Mouse (Mus musculus): ENCODE results near the gene Prdm1. TPM values are rescaled to one million over a fixed set of nuclear protein-coding genes. Genes with fewer than 3 reads are reported as not detected.

The Prdm1 gene
- polyA plus RNA-seq, 1 experiment from 2014 or later = 2.7 TPM

- no peak for ATAC-seq (replicated peaks; ENCODE audit: low FRiP score)
- no peak overlapping the region for H3K4me3 ChIP-seq (replicated peaks)
- WGBS = 80% methylated on average over 4 of the region's 4 CpGs
- H3K4me2 ChIP-seq = no peak overlapping the region
- H3K9ac ChIP-seq = no peak overlapping the region
- H3K27ac ChIP-seq = no peak overlapping the region
- peaks cover 69% of the 10 kb centered on the region for H3K27me3 ChIP-seq
- H3K36me3 ChIP-seq = no peaks in the 10 kb centered on the region
- H3K9me3 ChIP-seq (replicated peaks) = no peaks in the 10 kb centered on the region
- peaks cover 12% of the 10 kb centered on the region for H3K4me1 ChIP-seq
Measured at GRCm38 (mm10) chr10:44463856-44464255, 64.4 kb downstream of the Prdm1 start.

DNA sequence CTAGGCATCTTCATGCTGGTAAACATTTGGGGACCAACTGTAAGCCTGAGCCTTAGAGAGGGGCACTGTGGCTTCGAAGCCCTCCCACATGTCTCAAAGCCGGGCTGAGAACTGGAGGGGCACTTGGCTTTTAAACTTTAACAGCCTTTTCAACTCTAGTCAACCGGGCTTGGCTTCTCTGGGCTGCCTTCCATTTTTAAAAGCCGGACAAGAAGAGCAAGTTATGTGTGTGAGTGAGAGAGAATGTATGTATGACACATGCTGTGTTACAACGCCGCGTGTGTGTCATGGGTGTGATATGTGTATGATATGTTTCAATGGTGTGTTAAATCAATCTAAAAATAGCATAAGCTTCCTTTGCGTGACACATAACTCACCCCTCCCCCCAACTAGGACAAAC lies 66.0 kb downstream of the Prdm1 start:
- no peaks in the 10 kb centered on the region for H3K9me3 ChIP-seq (replicated peaks)
- H3K4me3 ChIP-seq (replicated peaks) = no peak overlapping the region
- no peak for ATAC-seq (replicated peaks; ENCODE audit: low FRiP score)
- H3K4me1 ChIP-seq = peaks cover 26% of the 10 kb centered on the region
- H3K27ac ChIP-seq = no peak overlapping the region
- H3K27me3 ChIP-seq = peaks cover 72% of the 10 kb centered on the region
- H3K4me2 ChIP-seq = no peak overlapping the region
- 73% methylated on average over 8 of the region's 8 CpGs for WGBS
- no peak overlapping the region for H3K9ac ChIP-seq
- no peaks in the 10 kb centered on the region for H3K36me3 ChIP-seq

- H3K36me3 ChIP-seq = no peaks in the 10 kb centered on the region
- no peak overlapping the region for H3K27ac ChIP-seq
- peaks cover 73% of the 10 kb centered on the region for H3K27me3 ChIP-seq
- H3K9ac ChIP-seq = no peak overlapping the region
- H3K4me1 ChIP-seq = peaks cover 35% of the 10 kb centered on the region
- H3K4me2 ChIP-seq = no peak overlapping the region
- no peak for ATAC-seq (replicated peaks; ENCODE audit: low FRiP score)
- no peaks in the 10 kb centered on the region for H3K9me3 ChIP-seq (replicated peaks)
- 87% methylated on average over 6 of the region's 6 CpGs for WGBS
- no peak overlapping the region for H3K4me3 ChIP-seq (replicated peaks)
Measured at GRCm38 (mm10) chr10:44461063-44461462, 67.2 kb downstream of the Prdm1 start.

DNA sequence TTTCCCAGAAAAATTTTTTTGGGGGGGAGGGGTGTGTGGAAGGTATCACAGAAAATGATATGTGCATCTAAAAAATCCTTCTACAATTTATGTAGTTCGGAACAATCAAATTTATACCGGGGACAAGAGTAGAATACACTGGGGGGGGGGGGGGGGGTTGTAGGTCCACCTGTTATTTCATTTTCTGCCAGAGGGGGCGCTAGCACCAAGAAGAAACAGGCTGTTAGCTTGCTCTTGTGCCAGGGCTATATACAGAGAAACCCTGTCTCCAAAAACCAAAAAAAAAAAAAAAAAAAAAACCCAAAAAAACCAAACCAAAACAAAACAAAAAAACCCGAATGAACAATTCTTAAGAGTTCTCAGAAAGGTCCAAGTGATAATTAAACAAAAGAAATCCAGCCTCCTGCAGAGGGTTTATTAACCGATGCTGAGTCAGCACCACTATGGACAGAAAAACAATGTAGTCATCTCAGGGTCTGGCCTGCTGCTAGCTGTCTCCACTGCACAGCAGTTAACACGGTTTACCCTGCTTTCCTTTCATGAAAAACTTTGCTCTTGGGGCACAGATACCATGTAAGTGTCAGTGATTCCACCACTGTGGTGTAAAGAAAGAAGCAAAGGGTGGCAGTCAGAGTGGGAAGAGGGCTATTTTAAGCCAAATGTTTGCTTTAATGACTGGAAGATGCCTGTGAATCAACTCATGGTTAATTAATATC lies 68.0 kb downstream of the Prdm1 start:
- H3K4me2 ChIP-seq = 0 out of 2 replicates have a peak overlapping the region, but pooled peaks have one; percentile 95
- 24% methylated on average over 6 of the region's 6 CpGs for WGBS
- H3K27ac ChIP-seq = no peak overlapping the region
- no peak for ATAC-seq (replicated peaks; ENCODE audit: low FRiP score)
- H3K4me3 ChIP-seq (replicated peaks) = no peak overlapping the region
- peaks cover 74% of the 10 kb centered on the region for H3K27me3 ChIP-seq
- no peaks in the 10 kb centered on the region for H3K36me3 ChIP-seq
- peaks cover 30% of the 10 kb centered on the region for H3K4me1 ChIP-seq
- H3K9ac ChIP-seq = no peak overlapping the region
- H3K9me3 ChIP-seq (replicated peaks) = no peaks in the 10 kb centered on the region

GRCm38 (mm10) chr10:44459321-44460000 lies 68.8 kb downstream of the Prdm1 start:
- Histone ChIP-seq H3K4me1 (peaks cover 30% of the 10 kb centered on the region), H3K9me3 (replicated peaks) (no peaks in the 10 kb centered on the region), H3K4me2 (peak overlapping the region; percentile 95), H3K9ac (no peak overlapping the region), H3K4me3 (replicated peaks) (peak overlapping the region; percentile 56; the same call in 1 of the 2 replicates), H3K27ac (no peak overlapping the region), H3K36me3 (no peaks in the 10 kb centered on the region), H3K27me3 (peaks cover 72% of the 10 kb centered on the region)
- ATAC-seq (replicated peaks; ENCODE audit: low FRiP score) = no peak
- WGBS = 9% methylated on average over 11 of the region's 11 CpGs

- Histone ChIP-seq H3K27me3 (peaks cover 66% of the 10 kb centered on the region), H3K9me3 (replicated peaks) (no peaks in the 10 kb centered on the region), H3K27ac (peak overlapping the region; percentile 38; the same call in 1 of the 2 replicates), H3K4me2 (peak overlapping the region; percentile 95), H3K4me3 (replicated peaks) (peak overlapping the region; percentile 56), H3K4me1 (peaks cover 30% of the 10 kb centered on the region), H3K36me3 (no peaks in the 10 kb centered on the region), H3K9ac (peak overlapping the region; percentile 43; the same call in 1 of the 2 replicates)
- peak; percentile 85 for ATAC-seq (replicated peaks; ENCODE audit: low FRiP score)
- under 1% methylated on average over 54 of the region's 54 CpGs for WGBS
Measured at GRCm38 (mm10) chr10:44458534-44459315, 69.6 kb downstream of the Prdm1 start.

- peak overlapping the region; percentile 38; the same call in 1 of the 2 replicates for H3K27ac ChIP-seq
- ATAC-seq (replicated peaks; ENCODE audit: low FRiP score) = no peak
- under 1% methylated on average over 25 of the region's 25 CpGs for WGBS
- peak overlapping the region; percentile 56 for H3K4me3 ChIP-seq (replicated peaks)
- H3K4me2 ChIP-seq = peak overlapping the region; percentile 95
- peaks cover 32% of the 10 kb centered on the region for H3K4me1 ChIP-seq
- H3K9me3 ChIP-seq (replicated peaks) = no peaks in the 10 kb centered on the region
- H3K27me3 ChIP-seq = peaks cover 65% of the 10 kb centered on the region
- no peaks in the 10 kb centered on the region for H3K36me3 ChIP-seq
- H3K9ac ChIP-seq = peak overlapping the region; percentile 43
Measured at GRCm38 (mm10) chr10:44457791-44458533, 70.3 kb downstream of the Prdm1 start.

DNA sequence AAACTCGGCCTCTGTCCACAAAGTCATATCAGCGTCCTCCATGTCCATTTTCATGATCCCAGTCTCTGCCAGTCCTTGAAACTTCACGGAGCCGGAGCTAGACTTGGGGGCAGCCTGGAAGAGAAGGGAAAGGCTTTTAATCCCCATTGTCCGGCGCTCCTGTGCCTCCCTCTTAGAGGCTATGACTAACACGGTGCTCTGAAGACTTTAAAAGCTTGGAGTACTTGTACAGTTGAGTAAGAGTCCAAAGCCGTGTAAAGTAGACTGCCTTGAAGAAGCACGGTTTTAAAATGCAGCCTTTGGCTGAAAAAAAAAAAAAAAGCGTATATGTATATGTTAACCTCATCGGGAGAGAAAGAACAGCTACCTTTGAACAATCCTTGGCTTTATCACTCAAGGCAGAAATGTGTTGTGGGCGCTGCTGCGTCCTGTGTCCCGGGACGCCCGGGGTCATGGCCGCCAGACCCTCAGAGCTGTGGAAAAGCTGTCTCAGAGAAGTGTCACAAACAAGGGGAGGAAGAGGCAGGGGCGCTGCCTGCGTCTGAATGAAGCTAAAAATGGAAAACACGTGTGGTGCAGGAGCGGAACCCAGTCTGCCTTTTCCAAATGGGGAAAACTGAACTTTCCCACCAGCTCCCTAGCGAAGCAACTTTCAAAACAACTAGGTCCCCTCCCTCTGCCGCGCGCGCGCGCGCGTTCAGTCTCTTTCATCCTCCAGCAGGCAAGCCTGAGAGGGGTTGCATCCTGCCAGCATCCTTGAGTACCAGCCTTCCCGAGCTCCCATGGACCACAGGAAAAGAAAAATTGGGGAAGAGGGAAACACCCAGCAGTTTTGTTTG lies 71.3 kb downstream of the Prdm1 start:
- H3K27me3 ChIP-seq = peaks cover 65% of the 10 kb centered on the region
- no peaks in the 10 kb centered on the region for H3K9me3 ChIP-seq (replicated peaks)
- H3K36me3 ChIP-seq = no peaks in the 10 kb centered on the region
- peak overlapping the region; percentile 56 for H3K4me3 ChIP-seq (replicated peaks)
- ATAC-seq (replicated peaks; ENCODE audit: low FRiP score) = no peak
- WGBS = 1% methylated on average over 31 of the region's 31 CpGs
- H3K4me2 ChIP-seq = peak overlapping the region; percentile 95
- peaks cover 32% of the 10 kb centered on the region for H3K4me1 ChIP-seq
- H3K9ac ChIP-seq = peak overlapping the region; percentile 35
- no peak overlapping the region for H3K27ac ChIP-seq

DNA sequence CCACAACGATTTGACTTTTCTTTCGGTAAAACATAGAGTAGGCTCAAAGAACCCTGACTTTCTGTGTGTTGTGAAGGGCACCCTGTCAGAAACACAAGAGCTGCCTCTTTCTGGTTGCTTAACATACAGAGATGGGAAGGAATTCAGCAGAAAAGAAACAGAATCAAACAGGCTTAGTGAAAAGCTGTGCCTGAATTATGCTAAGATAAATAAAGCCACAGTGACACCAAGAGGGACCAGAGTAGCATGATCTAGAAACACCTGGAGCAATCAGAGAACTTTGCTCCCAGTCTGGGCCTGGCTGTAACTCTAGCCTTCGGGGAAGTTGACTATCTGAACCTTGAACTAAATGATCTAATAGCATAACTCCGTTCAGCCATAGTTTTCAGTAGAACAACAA lies 73.5 kb downstream of the Prdm1 start:
- Histone ChIP-seq H3K9ac (no peak overlapping the region), H3K9me3 (replicated peaks) (no peaks in the 10 kb centered on the region), H3K4me2 (no peak overlapping the region), H3K4me3 (replicated peaks) (no peak overlapping the region), H3K36me3 (no peaks in the 10 kb centered on the region), H3K27ac (no peak overlapping the region), H3K27me3 (peaks cover 55% of the 10 kb centered on the region), H3K4me1 (peaks cover 32% of the 10 kb centered on the region)
- ATAC-seq (replicated peaks; ENCODE audit: low FRiP score) = no peak
- WGBS = 64% methylated on average over 4 of the region's 4 CpGs

- ATAC-seq (replicated peaks; ENCODE audit: low FRiP score) = no peak
- WGBS = 68% methylated on average over 2 of the region's 2 CpGs
Measured at GRCm38 (mm10) chr10:44454111-44454510, 74.2 kb downstream of the Prdm1 start.

DNA sequence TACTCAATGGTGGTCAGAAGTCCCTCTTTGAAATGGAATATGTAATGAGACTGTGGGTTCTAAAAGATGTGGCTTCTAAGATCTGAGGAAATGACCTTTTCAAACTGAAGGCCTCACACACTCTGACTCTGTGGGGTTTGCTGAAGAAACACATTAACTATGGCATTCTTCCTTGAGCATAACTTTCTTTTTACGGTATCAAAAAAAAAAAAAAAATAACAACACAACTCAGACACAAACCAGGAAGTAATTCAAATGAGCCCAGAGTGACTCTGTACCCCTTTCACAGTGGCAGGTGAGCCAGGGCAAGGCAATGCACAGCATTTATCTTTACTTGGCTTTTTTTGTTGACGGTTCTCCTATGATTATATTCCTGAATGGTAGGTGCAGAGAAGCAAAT lies 77.5 kb downstream of the Prdm1 start:
- no peaks in the 10 kb centered on the region for H3K9me3 ChIP-seq (replicated peaks)
- H3K27ac ChIP-seq = no peak overlapping the region
- H3K4me1 ChIP-seq = 0 out of 2 replicates have a peak, but pooled peaks cover 7% of the 10 kb centered on the region
- H3K4me2 ChIP-seq = no peak overlapping the region
- ATAC-seq (replicated peaks; ENCODE audit: low FRiP score) = no peak
- H3K4me3 ChIP-seq (replicated peaks) = no peak overlapping the region
- WGBS = 83% methylated on average over 2 of the region's 2 CpGs
- H3K9ac ChIP-seq = no peak overlapping the region
- H3K27me3 ChIP-seq = peaks cover 17% of the 10 kb centered on the region
- H3K36me3 ChIP-seq = no peaks in the 10 kb centered on the region

More at GRCm38 (mm10) chr10:44454111-44454510, 74.2 kb downstream of the Prdm1 start:
- Histone ChIP-seq H3K27ac (no peak overlapping the region), H3K36me3 (no peaks in the 10 kb centered on the region), H3K9me3 (replicated peaks) (no peaks in the 10 kb centered on the region), H3K4me1 (peaks cover 27% of the 10 kb centered on the region), H3K4me2 (no peak overlapping the region), H3K9ac (no peak overlapping the region), H3K27me3 (peaks cover 49% of the 10 kb centered on the region), H3K4me3 (replicated peaks) (no peak overlapping the region)
